Mouse (Mus musculus): Measurements from ENCODE around the gene Cbx3.

- TF ChIP-seq CTCF (IDR thresholded peaks at IDR 0.05; ENCODE audit: low read depth), result no peak
- no peak for TF ChIP-seq EP300 (IDR thresholded peaks at IDR 0.05; ENCODE audit: low read depth)
Observed at GRCm38 (mm10) chr6:51454949-51455348, 15.2 kb upstream of the Cbx3 start.
